Mouse (Mus musculus) spleen, adult 2 months (tissue): Measurements from ENCODE around the gene Myo10.

Experiments used
- CTCF ChIP-seq: fragments of 200-500 bp; IDR thresholded peaks from 2 replicates; pipeline ENCODE4 v1.5.1; 2011; ENCODE audit warnings: mild to moderate bottlenecking, inconsistent platforms; ENCODE audit not compliant: insufficient read depth, insufficient read length, insufficient replicate concordance; ENCODE audit errors: extremely low read depth
- POLR2A ChIP-seq: fragments of 200-500 bp; IDR thresholded peaks from 2 replicates; pipeline ENCODE4 v1.6.1; 2011; ENCODE audit warnings: low read depth, low read length, inconsistent platforms

GRCm38 (mm10) chr15:25650371-25650770, 28.0 kb downstream of the Myo10 start:
- no peak for TF ChIP-seq POLR2A
- TF ChIP-seq CTCF: no peak
